Mouse (Mus musculus): ENCODE results near the gene Hs3st5. TPM values are rescaled to one million over a fixed set of nuclear protein-coding genes. Genes with fewer than 3 reads are reported as not detected.
"Not testable (repeated sequence)": the region's sequence is repeated elsewhere in the genome, so short reads cannot be mapped to it uniquely, and the experiment has no call there.

Gene Hs3st5
- polyA plus RNA-seq, 1 experiment from 2014 or later: 0.05 TPM

DNA sequence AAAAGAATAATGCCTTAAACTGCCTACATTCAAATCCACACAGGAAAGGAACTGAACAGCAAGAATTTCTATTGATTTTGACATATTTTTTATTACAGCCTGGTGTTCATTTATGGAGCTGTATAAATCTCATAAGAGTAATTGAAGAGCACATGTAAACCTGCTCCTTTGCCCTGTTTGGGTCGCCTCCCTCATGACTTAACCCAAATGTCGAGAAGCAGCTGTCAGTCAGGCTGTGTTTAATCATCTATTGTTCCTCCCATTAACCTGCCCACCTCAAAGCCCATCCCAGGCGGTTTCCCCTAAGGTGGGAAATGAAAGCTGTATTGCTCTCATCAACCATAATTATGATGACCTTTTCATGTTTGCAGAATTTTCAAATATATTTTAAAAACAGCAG is 65.9 kb downstream of the Hs3st5 start:
- ATAC-seq (no peak), DNase-seq (ENCODE audit: low spot score) (no peak)
- Histone ChIP-seq H3K4me1 (ENCODE audit: insufficient read depth, low read depth, low read length) (no peaks in the 10 kb centered on the region), H3K27me3 (replicated peaks; ENCODE audit: insufficient read depth, low read length) (no peaks in the 10 kb centered on the region), H3K9ac (replicated peaks; ENCODE audit: low read depth) (no peak overlapping the region), H3K9me3 (ENCODE audit: low read length) (no peaks in the 10 kb centered on the region), H3K36me3 (ENCODE audit: insufficient read depth, low read length) (no peaks in the 10 kb centered on the region), H3K4me3 (ENCODE audit: low read depth, low read length) (no peak overlapping the region), H3K27ac (ENCODE audit: low read length) (no peak overlapping the region), H3K4me2 (replicated peaks; ENCODE audit: low read depth, low read length) (no peak overlapping the region)
- TF ChIP-seq EP300 (IDR thresholded peaks at IDR 0.05): no peak
- 63% methylated on average over 3 of the region's 3 CpGs for WGBS

DNA sequence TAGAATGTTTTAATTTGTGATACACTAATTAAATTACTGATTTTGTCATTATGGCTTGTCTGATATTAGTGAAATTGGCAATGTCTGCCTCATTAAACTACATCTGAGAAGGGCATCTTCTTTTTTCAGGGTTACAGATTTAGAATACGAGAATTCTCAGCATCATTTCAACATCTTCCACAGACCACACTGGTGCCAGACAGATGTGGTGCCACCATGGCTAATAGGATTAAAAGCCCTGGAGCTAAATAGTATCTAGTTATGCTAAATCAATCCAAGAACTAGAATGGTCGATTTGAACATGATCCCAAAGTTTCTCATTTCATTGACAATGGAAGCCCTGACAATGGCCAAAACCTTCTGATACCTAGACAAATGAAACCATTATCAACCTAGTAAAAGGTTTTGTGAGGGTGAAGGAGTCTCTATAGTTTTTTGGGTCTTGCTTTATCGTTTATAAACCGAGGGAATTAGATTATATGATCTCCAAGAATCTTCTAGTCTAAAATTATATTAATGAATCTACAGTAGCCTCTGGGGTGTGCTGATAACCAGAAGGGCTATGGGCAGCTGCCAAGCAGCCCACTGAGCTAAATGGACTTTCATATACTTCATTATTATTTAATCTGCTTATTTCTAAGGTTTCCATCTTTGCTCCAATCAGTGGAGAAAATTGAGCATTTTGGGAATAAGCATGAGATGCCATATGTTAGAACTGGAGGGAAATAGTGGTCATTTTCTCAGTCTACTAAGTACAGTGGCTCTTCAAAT is 71.9 kb downstream of the Hs3st5 start:
- Histone ChIP-seq H3K27me3 (replicated peaks; ENCODE audit: insufficient read depth, low read length) (no peaks in the 10 kb centered on the region), H3K9me3 (ENCODE audit: low read length) (no peaks in the 10 kb centered on the region), H3K4me3 (ENCODE audit: low read depth, low read length) (no peak overlapping the region), H3K4me2 (replicated peaks; ENCODE audit: low read depth, low read length) (no peak overlapping the region), H3K36me3 (ENCODE audit: insufficient read depth, low read length) (no peaks in the 10 kb centered on the region), H3K27ac (ENCODE audit: low read length) (no peak overlapping the region), H3K4me1 (ENCODE audit: insufficient read depth, low read depth, low read length) (no peaks in the 10 kb centered on the region), H3K9ac (replicated peaks; ENCODE audit: low read depth) (no peak overlapping the region)
- 62% methylated on average over 4 of the region's 4 CpGs for whole genome bisulfite sequencing
- TF ChIP-seq EP300 (IDR thresholded peaks at IDR 0.05) (no peak), CTCF (IDR thresholded peaks at IDR 0.05) (no peak)
- no peak for ATAC-seq
- no peak for DNase-seq (ENCODE audit: low spot score)

DNA sequence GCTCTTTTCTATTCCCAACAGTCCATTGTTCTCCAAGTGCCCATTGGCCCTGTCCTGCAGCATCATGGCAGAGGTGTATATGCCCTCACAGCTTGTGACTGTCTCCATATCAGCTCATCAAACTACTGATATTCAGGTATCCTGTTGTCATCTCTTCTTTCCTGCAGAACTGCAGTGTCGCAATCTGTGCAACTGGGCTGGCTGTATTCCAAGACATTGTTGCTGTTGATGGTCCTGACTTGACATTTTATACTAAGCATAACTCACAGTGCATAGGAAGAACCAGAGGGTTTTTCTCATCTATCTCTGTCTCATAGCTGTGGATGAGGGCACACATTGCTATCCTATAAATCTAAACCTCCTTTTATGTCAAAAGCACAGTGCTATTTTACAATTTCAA is 103.8 kb downstream of the Hs3st5 start:
- TF ChIP-seq EP300 (IDR thresholded peaks at IDR 0.05): no peak
- TF ChIP-seq CTCF (IDR thresholded peaks at IDR 0.05): no peak
- H3K27ac ChIP-seq (ENCODE audit: low read length): no peak overlapping the region
- H3K9ac ChIP-seq (replicated peaks; ENCODE audit: low read depth): no peak overlapping the region
- H3K27me3 ChIP-seq (replicated peaks; ENCODE audit: insufficient read depth, low read length): no peaks in the 10 kb centered on the region
- no peak overlapping the region for H3K4me2 ChIP-seq (replicated peaks; ENCODE audit: low read depth, low read length)
- no peaks in the 10 kb centered on the region for H3K9me3 ChIP-seq (ENCODE audit: low read length)
- WGBS: 70% methylated on average over 1 of the region's 1 CpGs
- no peaks in the 10 kb centered on the region for H3K4me1 ChIP-seq (ENCODE audit: insufficient read depth, low read depth, low read length)
- no peaks in the 10 kb centered on the region for H3K36me3 ChIP-seq (ENCODE audit: insufficient read depth, low read length)
- DNase-seq (ENCODE audit: low spot score) (no peak), ATAC-seq (no peak)
- no peak overlapping the region for H3K4me3 ChIP-seq (ENCODE audit: low read depth, low read length)

DNA sequence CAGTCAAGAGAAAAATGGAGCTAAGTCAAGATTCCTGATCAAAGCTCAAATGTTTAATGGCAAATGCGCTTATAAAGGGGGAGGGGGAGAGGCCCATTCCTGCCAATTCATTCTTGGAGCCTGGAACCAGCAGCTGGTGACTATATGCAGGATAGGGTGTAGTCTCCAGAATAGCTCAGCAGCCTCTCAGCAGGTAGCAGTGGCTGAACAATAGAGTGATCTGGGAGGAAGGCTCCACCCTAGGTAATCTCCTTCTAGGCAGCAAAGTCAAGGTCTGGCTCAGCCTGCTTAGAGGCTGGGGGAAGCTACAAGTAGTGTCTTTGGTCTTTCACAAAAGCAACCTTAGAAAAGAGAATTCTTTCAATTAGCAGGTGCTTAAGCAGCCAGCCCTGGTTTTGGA is 104.8 kb downstream of the Hs3st5 start:
- H3K4me1 ChIP-seq (ENCODE audit: insufficient read depth, low read depth, low read length); DNase-seq (ENCODE audit: low spot score); H3K36me3 ChIP-seq (ENCODE audit: insufficient read depth, low read length); H3K27ac ChIP-seq (ENCODE audit: low read length); ATAC-seq; H3K9me3 ChIP-seq (ENCODE audit: low read length); H3K4me3 ChIP-seq (ENCODE audit: low read depth, low read length); H3K27me3 ChIP-seq (replicated peaks; ENCODE audit: insufficient read depth, low read length); H3K4me2 ChIP-seq (replicated peaks; ENCODE audit: low read depth, low read length); H3K9ac ChIP-seq (replicated peaks; ENCODE audit: low read depth): not testable (repeated sequence)
- WGBS: 50% methylated on average over 1 of the region's 1 CpGs

DNA sequence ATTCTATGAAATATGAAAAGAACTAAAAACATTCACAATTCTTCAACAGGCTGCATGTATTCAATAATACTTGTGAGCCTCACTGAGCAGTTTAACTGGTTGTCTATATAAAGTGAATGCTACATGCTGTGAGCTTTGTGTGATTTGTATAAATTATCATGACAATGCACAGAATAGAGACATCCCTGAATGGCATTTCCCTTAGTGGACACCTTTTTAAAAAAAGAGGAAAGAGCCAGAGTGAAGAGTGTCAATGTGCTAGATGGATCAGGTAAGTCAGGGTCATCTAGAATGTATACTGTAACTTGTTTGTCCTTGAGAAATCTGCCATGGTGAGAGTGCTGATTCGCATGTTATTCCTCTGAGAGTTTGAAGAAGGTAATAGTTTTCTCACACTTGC is 116.4 kb downstream of the Hs3st5 start:
- 56% methylated on average over 1 of the region's 1 CpGs for whole genome bisulfite sequencing
- no peaks in the 10 kb centered on the region for H3K27me3 ChIP-seq (replicated peaks; ENCODE audit: insufficient read depth, low read length)
- H3K27ac ChIP-seq (ENCODE audit: low read length): no peak overlapping the region
- no peaks in the 10 kb centered on the region for H3K36me3 ChIP-seq (ENCODE audit: insufficient read depth, low read length)
- H3K9me3 ChIP-seq (ENCODE audit: low read length): no peaks in the 10 kb centered on the region
- DNase-seq (ENCODE audit: low spot score) (no peak), ATAC-seq (no peak)
- no peak overlapping the region for H3K4me2 ChIP-seq (replicated peaks; ENCODE audit: low read depth, low read length)
- no peak overlapping the region for H3K9ac ChIP-seq (replicated peaks; ENCODE audit: low read depth)
- no peak for TF ChIP-seq CTCF (IDR thresholded peaks at IDR 0.05)
- no peak for TF ChIP-seq EP300 (IDR thresholded peaks at IDR 0.05)
- H3K4me1 ChIP-seq (ENCODE audit: insufficient read depth, low read depth, low read length): no peaks in the 10 kb centered on the region
- H3K4me3 ChIP-seq (ENCODE audit: low read depth, low read length): no peak overlapping the region

DNA sequence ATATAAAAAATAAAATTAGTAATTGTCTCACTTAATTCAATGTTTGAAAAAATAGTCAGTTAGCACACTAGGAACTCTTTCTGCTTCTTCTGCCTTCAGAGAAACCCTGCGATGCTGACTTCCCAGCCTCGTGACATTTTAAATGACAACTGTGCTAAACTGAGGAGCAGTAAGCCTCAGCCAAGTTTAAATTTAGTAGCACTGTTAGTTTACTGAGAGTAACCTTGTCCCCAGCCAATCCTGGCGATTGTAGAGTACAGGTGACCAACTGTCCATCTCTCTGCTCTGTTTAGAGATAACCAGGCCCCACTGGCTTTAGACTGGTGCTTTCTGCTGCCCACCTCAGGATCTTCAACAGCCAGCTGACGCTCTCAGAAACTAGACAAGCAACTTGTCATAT is 121.3 kb downstream of the Hs3st5 start:
- DNase-seq (ENCODE audit: low spot score): no peak
- 80% methylated on average over 4 of the region's 4 CpGs for WGBS

DNA sequence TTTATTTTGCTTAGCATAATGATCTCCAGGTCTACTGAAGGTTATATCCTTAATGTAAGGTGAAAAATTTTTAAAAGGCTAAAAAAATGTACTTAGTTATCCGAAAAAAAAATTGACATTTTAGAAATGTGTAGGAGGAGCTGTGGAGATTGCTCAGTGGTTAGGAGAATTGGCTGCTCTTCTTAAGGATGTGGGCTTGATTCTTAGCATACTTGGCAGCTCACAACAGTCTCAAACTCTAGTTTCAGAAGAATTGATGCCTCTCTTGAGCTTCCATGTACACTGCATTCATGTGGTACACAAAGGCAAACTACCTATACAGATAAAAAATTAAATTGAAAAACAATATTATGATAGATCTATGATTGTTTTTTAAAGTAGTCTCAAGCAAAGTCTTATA is 125.1 kb downstream of the Hs3st5 start:
- TF ChIP-seq CTCF (IDR thresholded peaks at IDR 0.05): no peak
- no peak for TF ChIP-seq EP300 (IDR thresholded peaks at IDR 0.05)
- Histone ChIP-seq H3K27me3 (replicated peaks; ENCODE audit: insufficient read depth, low read length) (no peaks in the 10 kb centered on the region), H3K9ac (replicated peaks; ENCODE audit: low read depth) (no peak overlapping the region), H3K4me1 (ENCODE audit: insufficient read depth, low read depth, low read length) (no peaks in the 10 kb centered on the region), H3K9me3 (ENCODE audit: low read length) (no peaks in the 10 kb centered on the region), H3K36me3 (ENCODE audit: insufficient read depth, low read length) (no peaks in the 10 kb centered on the region), H3K4me3 (ENCODE audit: low read depth, low read length) (no peak overlapping the region), H3K4me2 (replicated peaks; ENCODE audit: low read depth, low read length) (no peak overlapping the region), H3K27ac (ENCODE audit: low read length) (no peak overlapping the region)
- DNase-seq (ENCODE audit: low spot score) (no peak), ATAC-seq (no peak)
- WGBS: 48% methylated on average over 1 of the region's 1 CpGs

More for the DNA sequence above, 121.3 kb downstream of the Hs3st5 start:
- TF ChIP-seq EP300 (IDR thresholded peaks at IDR 0.05): no peak
- Histone ChIP-seq H3K4me2 (replicated peaks; ENCODE audit: low read depth, low read length) (no peak overlapping the region), H3K4me1 (ENCODE audit: insufficient read depth, low read depth, low read length) (no peaks in the 10 kb centered on the region), H3K27me3 (replicated peaks; ENCODE audit: insufficient read depth, low read length) (no peaks in the 10 kb centered on the region), H3K9me3 (ENCODE audit: low read length) (no peaks in the 10 kb centered on the region), H3K9ac (replicated peaks; ENCODE audit: low read depth) (no peak overlapping the region), H3K27ac (ENCODE audit: low read length) (no peak overlapping the region), H3K36me3 (ENCODE audit: insufficient read depth, low read length) (no peaks in the 10 kb centered on the region), H3K4me3 (ENCODE audit: low read depth, low read length) (no peak overlapping the region)
- no peak for ATAC-seq

All from lung, postnatal 0 days (tissue).